Mouse (Mus musculus): ENCODE results near the gene Elac2. TPM values are rescaled to one million over a fixed set of nuclear protein-coding genes. Genes with fewer than 3 reads are reported as not detected.

Gene Elac2
- total RNA-seq, 1 experiment = 124 TPM

- no peak overlapping the region for H3K27ac ChIP-seq (ENCODE audit: insufficient read depth, low read depth, low read length, poor library complexity, severe bottlenecking)
- in situ Hi-C loops (cut with MboI; ENCODE audit: low sequenced_read_pairs in 2 of 2, unreplicated experiment in 2 of 2) = no loop called here
- TF ChIP-seq ZC3H11A (IDR thresholded peaks at IDR 0.05; ENCODE audit: borderline replicate concordance, low read depth, low read length) = no peak
- no peak for TF ChIP-seq MAFK (IDR thresholded peaks at IDR 0.05; ENCODE audit: insufficient read depth, low read depth, low read length)
- no peak for TF ChIP-seq HCFC1 (IDR thresholded peaks at IDR 0.05; ENCODE audit: borderline replicate concordance, insufficient read depth, low read length)
- no peak for TF ChIP-seq ZNF384 (IDR thresholded peaks at IDR 0.05; ENCODE audit: low read depth, low read length)
- no peak for TF ChIP-seq CHD2 (IDR thresholded peaks at IDR 0.05; ENCODE audit: low read depth, low read length)
- peaks cover 45% of the 10 kb centered on the region for H3K36me3 ChIP-seq (ENCODE audit: control insufficient read depth, insufficient read depth, low read length, poor library complexity, severe bottlenecking)
- no peak for DNase-seq (ENCODE audit: low read depth, low spot score)
- H3K4me1 ChIP-seq (ENCODE audit: control insufficient read depth in 2 of 2, insufficient read depth in 2 of 2, low read length in 2 of 2, poor library complexity in 1 of 2) = no peaks in the 10 kb centered on the region
- no peak overlapping the region for H3K9ac ChIP-seq (ENCODE audit: insufficient read depth, low read depth, low read length, poor library complexity, severe bottlenecking)
- H3K9me3 ChIP-seq (ENCODE audit: control insufficient read depth, insufficient read depth, low read depth, low read length) = no peaks in the 10 kb centered on the region
- no peak overlapping the region for H3K4me3 ChIP-seq (ENCODE audit: insufficient read depth in 1 of 2, low read depth in 1 of 2, low read length in 2 of 2, poor library complexity in 1 of 2, severe bottlenecking in 1 of 2)
Measured at GRCm38 (mm10) chr11:65004836-65005235, 26.0 kb downstream of the Elac2 start.

DNA sequence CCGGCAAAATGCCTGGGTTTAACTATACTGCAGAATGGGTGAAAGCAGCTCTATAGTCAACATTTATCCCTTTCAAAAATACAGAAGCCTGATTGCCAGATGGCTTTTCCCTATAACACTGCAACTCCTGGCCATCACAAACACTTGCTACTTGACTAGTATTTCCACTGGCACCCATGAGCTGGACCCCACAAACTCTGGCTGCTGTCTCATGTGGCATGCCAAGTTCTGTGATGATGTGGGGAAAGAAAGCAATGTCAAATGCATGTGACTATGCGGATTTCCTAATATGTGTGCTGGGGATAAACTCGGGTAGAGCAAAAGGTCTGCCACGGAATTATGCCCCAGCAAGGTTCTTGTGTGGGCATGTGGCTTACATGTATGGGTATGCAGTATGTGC, 27.2 kb downstream of the Elac2 start:
- Histone ChIP-seq H3K4me3 (ENCODE audit: insufficient read depth in 1 of 2, low read depth in 1 of 2, low read length in 2 of 2, poor library complexity in 1 of 2, severe bottlenecking in 1 of 2) (no peak overlapping the region), H3K27ac (ENCODE audit: insufficient read depth, low read depth, low read length, poor library complexity, severe bottlenecking) (no peak overlapping the region), H3K9me3 (ENCODE audit: control insufficient read depth, insufficient read depth, low read depth, low read length) (no peaks in the 10 kb centered on the region), H3K36me3 (ENCODE audit: control insufficient read depth, insufficient read depth, low read length, poor library complexity, severe bottlenecking) (peaks cover 35% of the 10 kb centered on the region), H3K4me1 (ENCODE audit: control insufficient read depth in 2 of 2, insufficient read depth in 2 of 2, low read length in 2 of 2, poor library complexity in 1 of 2) (no peaks in the 10 kb centered on the region), H3K9ac (ENCODE audit: insufficient read depth, low read depth, low read length, poor library complexity, severe bottlenecking) (no peak overlapping the region)
- no peak for DNase-seq (ENCODE audit: low read depth, low spot score)
- TF ChIP-seq CHD2 (IDR thresholded peaks at IDR 0.05; ENCODE audit: low read depth, low read length) (no peak), ZNF384 (IDR thresholded peaks at IDR 0.05; ENCODE audit: low read depth, low read length) (no peak), MAFK (IDR thresholded peaks at IDR 0.05; ENCODE audit: insufficient read depth, low read depth, low read length) (no peak), HCFC1 (IDR thresholded peaks at IDR 0.05; ENCODE audit: borderline replicate concordance, insufficient read depth, low read length) (no peak), ZC3H11A (IDR thresholded peaks at IDR 0.05; ENCODE audit: borderline replicate concordance, low read depth, low read length) (no peak)
- in situ Hi-C loops (cut with MboI; ENCODE audit: low sequenced_read_pairs in 2 of 2, unreplicated experiment in 2 of 2) = no loop called here

GRCm38 (mm10) chr11:65013906-65014305, 35.1 kb downstream of the Elac2 start:
- H3K9ac ChIP-seq (ENCODE audit: insufficient read depth, low read depth, low read length, poor library complexity, severe bottlenecking) = no peak overlapping the region
- H3K4me1 ChIP-seq (ENCODE audit: control insufficient read depth in 2 of 2, insufficient read depth in 2 of 2, low read length in 2 of 2, poor library complexity in 1 of 2) = no peaks in the 10 kb centered on the region
- peaks cover 2% of the 10 kb centered on the region; the same call in 1 of the 2 replicates for H3K36me3 ChIP-seq (ENCODE audit: control insufficient read depth, insufficient read depth, low read length, poor library complexity, severe bottlenecking)
- H3K27ac ChIP-seq (ENCODE audit: insufficient read depth, low read depth, low read length, poor library complexity, severe bottlenecking) = no peak overlapping the region
- H3K4me3 ChIP-seq (ENCODE audit: insufficient read depth in 1 of 2, low read depth in 1 of 2, low read length in 2 of 2, poor library complexity in 1 of 2, severe bottlenecking in 1 of 2) = no peak overlapping the region
- in situ Hi-C loops (cut with MboI; ENCODE audit: low sequenced_read_pairs in 2 of 2, unreplicated experiment in 2 of 2) = no loop called here
- TF ChIP-seq HCFC1 (IDR thresholded peaks at IDR 0.05; ENCODE audit: borderline replicate concordance, insufficient read depth, low read length) (no peak), ZC3H11A (IDR thresholded peaks at IDR 0.05; ENCODE audit: borderline replicate concordance, low read depth, low read length) (no peak), ZNF384 (IDR thresholded peaks at IDR 0.05; ENCODE audit: low read depth, low read length) (no peak), CHD2 (IDR thresholded peaks at IDR 0.05; ENCODE audit: low read depth, low read length) (no peak), MAFK (IDR thresholded peaks at IDR 0.05; ENCODE audit: insufficient read depth, low read depth, low read length) (no peak)
- no peaks in the 10 kb centered on the region for H3K9me3 ChIP-seq (ENCODE audit: control insufficient read depth, insufficient read depth, low read depth, low read length)
- DNase-seq (ENCODE audit: low read depth, low spot score) = no peak

- TF ChIP-seq HCFC1 (IDR thresholded peaks at IDR 0.05; ENCODE audit: borderline replicate concordance, insufficient read depth, low read length) (no peak), ZNF384 (IDR thresholded peaks at IDR 0.05; ENCODE audit: low read depth, low read length) (no peak), MAFK (IDR thresholded peaks at IDR 0.05; ENCODE audit: insufficient read depth, low read depth, low read length) (no peak), CHD2 (IDR thresholded peaks at IDR 0.05; ENCODE audit: low read depth, low read length) (no peak), ZC3H11A (IDR thresholded peaks at IDR 0.05; ENCODE audit: borderline replicate concordance, low read depth, low read length) (no peak)
- Histone ChIP-seq H3K36me3 (ENCODE audit: control insufficient read depth, insufficient read depth, low read length, poor library complexity, severe bottlenecking) (peaks cover 6% of the 10 kb centered on the region), H3K4me3 (ENCODE audit: insufficient read depth in 1 of 2, low read depth in 1 of 2, low read length in 2 of 2, poor library complexity in 1 of 2, severe bottlenecking in 1 of 2) (no peak overlapping the region), H3K9ac (ENCODE audit: insufficient read depth, low read depth, low read length, poor library complexity, severe bottlenecking) (no peak overlapping the region), H3K4me1 (ENCODE audit: control insufficient read depth in 2 of 2, insufficient read depth in 2 of 2, low read length in 2 of 2, poor library complexity in 1 of 2) (no peaks in the 10 kb centered on the region), H3K27ac (ENCODE audit: insufficient read depth, low read depth, low read length, poor library complexity, severe bottlenecking) (no peak overlapping the region), H3K9me3 (ENCODE audit: control insufficient read depth, insufficient read depth, low read depth, low read length) (no peaks in the 10 kb centered on the region)
- in situ Hi-C loops (cut with MboI; ENCODE audit: low sequenced_read_pairs in 2 of 2, unreplicated experiment in 2 of 2) = no loop called here
- no peak for DNase-seq (ENCODE audit: low read depth, low spot score)
Measured at GRCm38 (mm10) chr11:65016754-65017153, 37.9 kb downstream of the Elac2 start.

- in situ Hi-C loops (cut with MboI; ENCODE audit: low sequenced_read_pairs in 2 of 2, unreplicated experiment in 2 of 2) = no loop called here
- no peak overlapping the region for H3K27ac ChIP-seq (ENCODE audit: insufficient read depth, low read depth, low read length, poor library complexity, severe bottlenecking)
- H3K9ac ChIP-seq (ENCODE audit: insufficient read depth, low read depth, low read length, poor library complexity, severe bottlenecking) = no peak overlapping the region
- H3K4me1 ChIP-seq (ENCODE audit: control insufficient read depth in 2 of 2, insufficient read depth in 2 of 2, low read length in 2 of 2, poor library complexity in 1 of 2) = no peaks in the 10 kb centered on the region
- no peak overlapping the region for H3K4me3 ChIP-seq (ENCODE audit: insufficient read depth in 1 of 2, low read depth in 1 of 2, low read length in 2 of 2, poor library complexity in 1 of 2, severe bottlenecking in 1 of 2)
- peaks cover 18% of the 10 kb centered on the region for H3K36me3 ChIP-seq (ENCODE audit: control insufficient read depth, insufficient read depth, low read length, poor library complexity, severe bottlenecking)
- no peaks in the 10 kb centered on the region for H3K9me3 ChIP-seq (ENCODE audit: control insufficient read depth, insufficient read depth, low read depth, low read length)
- DNase-seq (ENCODE audit: low read depth, low spot score) = no peak
- TF ChIP-seq MAFK (IDR thresholded peaks at IDR 0.05; ENCODE audit: insufficient read depth, low read depth, low read length) = no peak
- no peak for TF ChIP-seq ZNF384 (IDR thresholded peaks at IDR 0.05; ENCODE audit: low read depth, low read length)
- TF ChIP-seq ZC3H11A (IDR thresholded peaks at IDR 0.05; ENCODE audit: borderline replicate concordance, low read depth, low read length) = no peak
- no peak for TF ChIP-seq CHD2 (IDR thresholded peaks at IDR 0.05; ENCODE audit: low read depth, low read length)
- TF ChIP-seq HCFC1 (IDR thresholded peaks at IDR 0.05; ENCODE audit: borderline replicate concordance, insufficient read depth, low read length) = no peak
Measured at GRCm38 (mm10) chr11:65020744-65021143, 41.9 kb downstream of the Elac2 start.
